Mouse (Mus musculus) heart, adult 11 months (tissue): Measurements from ENCODE around the gene Tceanc2.
"Not testable (repeated sequence)": the region's sequence is repeated elsewhere in the genome, so short reads cannot be mapped to it uniquely, and the experiment has no call there.

Experiments used
- DNase-seq: peaks from one replicate; pipeline ENCODE4 v3.0.0; 2022

Gene Tceanc2

DNA sequence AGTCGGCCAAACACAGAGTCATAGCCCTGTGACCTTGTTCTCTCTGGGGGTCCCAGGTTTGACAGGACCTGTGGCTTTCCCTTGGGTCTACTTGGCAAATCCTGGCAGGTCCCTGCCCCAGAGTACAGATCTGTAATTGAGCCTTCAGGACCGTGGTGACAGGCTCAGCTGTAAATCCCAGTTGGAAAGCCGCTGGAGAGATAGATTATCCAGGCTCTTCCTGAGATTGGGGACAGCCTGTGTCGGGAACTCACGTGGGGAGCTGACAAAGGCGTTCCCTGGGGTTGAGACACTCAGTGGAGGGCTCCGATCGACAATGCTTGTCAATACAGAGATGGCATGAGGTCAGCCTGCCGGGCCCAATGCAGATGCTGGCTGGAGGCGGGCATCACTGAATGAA is 52.5 kb downstream of the Tceanc2 start:
- no peak for DNase-seq

DNA sequence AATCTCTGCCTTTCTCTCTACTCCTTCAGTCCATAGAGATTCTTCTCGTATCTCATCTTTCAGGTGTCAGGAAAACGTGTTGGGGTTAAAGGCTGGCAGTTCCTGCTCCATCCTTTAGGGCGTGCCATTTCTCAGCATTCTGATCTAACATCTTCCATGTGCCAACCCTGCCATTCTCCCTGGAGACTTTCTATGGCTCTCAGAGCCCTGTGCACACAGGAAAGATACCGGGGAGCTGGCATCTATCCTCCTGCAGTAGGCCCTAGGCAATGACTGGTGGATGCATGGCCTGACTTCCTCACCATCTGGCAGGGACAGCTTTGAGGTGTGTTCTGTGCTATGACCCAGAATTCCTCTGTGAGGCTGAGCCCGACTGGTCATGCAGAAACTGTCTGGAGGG is 53.8 kb downstream of the Tceanc2 start:
- DNase-seq, result no peak

DNA sequence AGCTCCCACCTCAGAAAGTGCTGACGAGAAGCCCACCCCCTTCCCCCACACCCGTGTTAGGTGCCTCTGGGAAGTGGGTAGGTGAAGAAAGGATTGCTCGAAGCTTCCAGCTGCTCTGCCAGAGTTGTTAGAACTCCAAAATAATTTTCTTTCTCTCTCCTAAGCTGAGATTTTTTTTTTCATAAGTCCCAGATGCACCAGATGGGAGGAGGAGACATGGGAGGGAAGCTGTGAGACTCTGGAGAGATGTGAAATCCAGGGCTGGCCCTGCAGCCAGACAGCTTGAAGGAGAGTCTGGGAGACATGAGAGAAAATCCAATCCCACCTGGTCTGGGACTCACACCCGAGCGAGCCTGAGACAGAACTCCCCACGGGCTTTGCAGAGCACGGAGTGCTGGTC is 54.5 kb downstream of the Tceanc2 start:
- DNase-seq, result no peak

DNA sequence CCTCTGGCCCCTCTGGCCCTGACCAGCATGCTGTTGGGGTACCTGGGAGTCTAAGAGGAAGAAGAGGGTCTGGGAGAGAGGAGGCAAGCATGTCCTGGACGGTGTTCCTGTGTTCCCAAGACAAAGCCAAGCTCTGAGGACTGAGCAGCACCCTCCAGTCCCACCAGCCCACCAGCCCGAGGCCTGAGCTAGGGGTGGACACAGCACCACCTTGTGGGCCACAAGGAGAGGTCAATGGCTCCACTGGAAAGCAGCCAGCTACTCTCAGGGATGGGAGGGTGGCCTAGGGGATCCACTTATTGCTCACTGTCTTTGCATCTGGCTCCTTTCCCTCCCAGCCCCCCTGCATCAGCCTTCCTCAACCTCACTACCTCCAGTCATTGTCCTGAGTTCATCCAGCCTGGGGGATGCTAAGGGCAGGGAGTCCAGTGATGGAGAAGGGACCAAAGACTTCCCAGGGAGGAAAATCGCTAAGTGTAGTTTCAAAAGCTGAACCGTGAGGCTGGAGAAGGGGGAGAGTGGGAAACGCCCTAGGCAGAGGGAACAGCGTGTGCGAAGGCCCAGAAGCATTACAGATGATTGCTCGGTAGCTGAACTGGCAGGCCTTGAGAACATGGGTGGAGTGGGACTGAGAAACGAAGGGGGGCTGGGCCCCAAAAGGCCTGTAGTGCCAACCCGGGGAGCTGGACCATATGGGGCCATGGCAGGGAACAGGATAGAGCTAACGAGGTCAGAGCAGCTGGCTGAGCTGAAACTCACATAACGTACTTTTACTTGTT is 57.6 kb downstream of the Tceanc2 start:
- DNase-seq, result peak; percentile 94

DNA sequence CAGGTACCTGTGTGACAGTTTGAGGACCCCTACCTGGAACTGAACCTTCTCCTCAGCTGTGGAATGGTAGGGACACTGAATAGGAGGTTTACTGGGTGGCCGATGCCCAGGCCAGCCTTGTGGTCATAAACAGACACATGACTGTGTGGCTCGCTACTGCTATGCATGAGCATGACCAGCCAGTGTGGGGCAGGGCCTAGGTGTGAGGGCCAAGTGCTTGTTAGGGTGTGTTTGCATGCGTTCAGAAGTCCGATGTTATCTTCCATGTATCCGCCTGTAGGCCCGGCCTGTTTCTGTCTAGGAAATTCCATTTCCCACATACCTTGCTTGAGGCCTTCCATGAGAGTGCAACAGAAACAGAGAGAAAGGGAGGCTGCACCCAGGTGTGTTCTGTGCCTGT is 58.2 kb downstream of the Tceanc2 start:
- DNase-seq, result no peak

DNA sequence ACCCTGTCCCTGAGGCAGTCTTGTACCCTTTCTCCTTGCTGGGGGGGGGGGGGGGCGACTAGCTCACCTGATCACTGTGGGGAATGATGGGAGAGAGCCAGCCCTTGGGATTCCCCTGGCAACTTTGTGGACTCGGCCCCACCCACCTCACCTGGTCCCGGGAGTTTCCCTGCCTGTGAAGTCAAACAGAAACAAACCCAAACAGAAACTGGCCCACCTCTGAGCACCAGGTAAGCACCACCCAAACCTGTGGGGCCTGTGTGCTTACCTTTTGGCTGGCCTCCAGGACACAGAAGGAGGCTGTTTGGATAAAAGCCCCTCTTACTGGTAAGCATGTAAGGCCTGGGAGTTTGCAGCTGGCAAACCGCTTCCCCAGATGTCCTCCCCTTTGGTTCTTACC is 59.9 kb downstream of the Tceanc2 start:
- no peak for DNase-seq

DNA sequence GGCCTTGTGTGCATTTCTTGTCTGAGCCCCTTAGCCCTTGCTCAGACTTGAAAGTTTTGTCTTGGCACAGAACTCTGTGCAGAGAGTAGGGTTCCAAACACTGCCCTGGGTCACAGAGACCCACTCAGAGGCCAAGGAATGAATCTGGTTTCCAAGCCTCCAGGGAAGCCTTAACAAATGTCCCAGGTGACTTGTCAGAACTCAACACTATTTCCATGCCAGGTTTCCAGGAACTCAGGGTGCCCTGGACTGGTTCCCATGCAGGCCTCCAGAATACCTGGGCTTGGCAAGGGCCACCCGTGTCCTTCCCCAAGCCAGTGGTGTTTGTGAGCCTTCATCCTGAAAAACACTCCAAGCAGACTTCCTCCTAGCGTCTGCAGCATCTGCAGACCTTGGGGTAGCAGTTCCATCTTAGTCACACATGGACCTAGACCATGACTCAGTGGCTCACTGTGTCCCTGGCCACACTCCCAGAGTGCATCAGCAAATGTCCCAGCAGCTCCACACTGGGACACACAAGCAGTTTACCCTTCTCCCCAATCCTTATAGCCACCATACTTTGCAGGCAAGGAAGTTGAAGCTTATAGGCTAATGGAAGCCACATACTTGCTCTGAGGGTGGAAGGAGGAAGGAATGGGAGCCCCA is 61.1 kb downstream of the Tceanc2 start:
- no peak for DNase-seq

DNA sequence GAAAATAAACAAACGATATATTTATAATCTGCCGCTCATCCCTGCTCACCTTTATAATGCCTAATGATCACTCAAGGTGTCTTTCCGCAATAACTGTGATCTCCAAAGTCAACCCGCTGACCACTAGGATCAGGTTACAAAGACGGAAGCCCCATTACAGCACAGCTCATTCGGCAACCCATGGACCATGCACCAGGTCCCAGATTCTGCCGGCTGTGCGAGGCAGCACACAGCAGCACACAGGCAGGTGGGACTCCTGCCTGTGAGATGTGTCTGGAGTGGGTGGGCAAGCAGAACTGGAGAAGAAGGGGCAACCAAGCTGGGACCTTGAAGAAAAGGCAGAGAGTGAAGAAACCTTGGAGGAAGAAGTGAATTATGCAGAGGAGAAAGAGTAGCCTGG is 64.6 kb downstream of the Tceanc2 start:
- DNase-seq, result no peak

DNA sequence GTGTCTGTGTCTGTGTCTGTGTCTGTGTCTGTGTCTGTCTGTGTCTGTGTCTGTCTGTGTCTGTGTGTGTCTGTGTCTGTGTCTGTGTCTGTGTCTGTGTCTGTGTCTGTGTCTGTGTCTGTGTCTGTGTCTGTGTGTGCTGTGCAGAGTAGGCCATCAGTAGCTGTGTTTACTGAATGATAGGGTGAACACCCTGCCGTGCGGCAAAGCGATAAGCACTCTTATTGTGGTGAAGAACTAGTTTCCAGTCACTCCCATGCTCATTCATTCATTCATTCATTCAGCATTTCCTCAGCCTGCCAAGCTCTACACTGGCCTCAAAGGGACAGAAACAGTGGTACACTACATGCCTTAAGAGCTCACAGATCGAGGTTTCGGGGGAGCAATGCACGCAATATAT is 69.7 kb downstream of the Tceanc2 start:
- not testable (repeated sequence) for DNase-seq

DNA sequence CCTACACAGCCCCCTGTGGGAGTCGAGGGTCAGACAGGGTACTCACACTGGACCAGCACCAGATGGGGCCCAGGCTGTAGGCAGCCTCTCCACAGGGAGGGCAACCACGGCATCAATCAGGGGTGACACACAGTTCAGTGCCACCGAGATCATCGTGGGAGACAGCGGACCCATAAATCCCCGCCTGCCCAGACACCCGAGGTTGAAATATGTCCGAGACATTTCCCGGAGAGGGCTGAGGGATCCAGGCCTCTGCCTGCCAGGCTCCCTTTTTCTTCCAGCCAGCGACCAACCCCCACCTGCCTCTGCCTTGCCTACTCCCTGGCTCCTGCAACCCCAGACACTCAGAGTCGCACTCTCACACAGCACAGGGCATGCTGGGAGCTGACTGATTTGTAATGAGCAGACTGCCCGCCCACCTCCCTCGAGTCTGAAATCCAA is 70.6 kb downstream of the Tceanc2 start:
- DNase-seq, result no peak

DNA sequence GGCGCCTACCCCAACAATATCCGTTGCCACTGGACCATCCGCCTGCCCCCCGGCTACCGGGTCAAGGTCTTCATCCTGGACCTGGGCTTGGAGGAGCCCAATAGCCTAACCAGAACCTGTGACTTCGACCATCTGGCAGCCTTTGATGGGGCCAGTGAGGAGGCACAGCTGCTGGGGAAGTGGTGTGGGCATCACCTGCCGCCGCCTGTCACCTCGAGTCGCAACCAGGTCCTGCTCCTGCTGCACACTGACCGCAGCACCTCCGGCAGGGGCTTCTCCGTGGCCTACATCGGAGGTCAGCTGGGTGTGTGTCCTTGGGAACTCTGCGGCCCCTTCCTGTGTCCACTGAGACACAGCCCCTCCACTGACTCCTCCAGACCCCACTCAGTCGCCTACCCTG is 72.1 kb downstream of the Tceanc2 start:
- DNase-seq, result no peak

DNA sequence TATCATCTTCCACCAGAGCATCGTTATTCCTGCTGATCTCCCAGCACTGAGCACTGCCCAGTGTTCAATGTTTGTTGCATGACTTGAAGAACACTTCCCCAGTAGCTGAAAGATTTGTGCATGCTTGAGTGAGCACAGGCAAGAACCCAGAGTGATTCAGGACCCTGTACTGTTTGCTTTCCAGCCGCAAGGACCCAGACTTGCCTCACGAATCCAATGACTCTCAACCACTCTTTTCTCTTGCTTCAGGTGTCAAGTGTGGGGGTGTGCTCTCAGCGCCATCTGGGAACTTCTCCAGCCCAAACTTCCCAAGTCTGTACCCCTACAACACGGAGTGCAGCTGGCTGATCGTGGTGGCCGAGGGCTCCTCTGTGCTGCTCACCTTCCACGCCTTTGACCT is 76.7 kb downstream of the Tceanc2 start:
- DNase-seq, result no peak

DNA sequence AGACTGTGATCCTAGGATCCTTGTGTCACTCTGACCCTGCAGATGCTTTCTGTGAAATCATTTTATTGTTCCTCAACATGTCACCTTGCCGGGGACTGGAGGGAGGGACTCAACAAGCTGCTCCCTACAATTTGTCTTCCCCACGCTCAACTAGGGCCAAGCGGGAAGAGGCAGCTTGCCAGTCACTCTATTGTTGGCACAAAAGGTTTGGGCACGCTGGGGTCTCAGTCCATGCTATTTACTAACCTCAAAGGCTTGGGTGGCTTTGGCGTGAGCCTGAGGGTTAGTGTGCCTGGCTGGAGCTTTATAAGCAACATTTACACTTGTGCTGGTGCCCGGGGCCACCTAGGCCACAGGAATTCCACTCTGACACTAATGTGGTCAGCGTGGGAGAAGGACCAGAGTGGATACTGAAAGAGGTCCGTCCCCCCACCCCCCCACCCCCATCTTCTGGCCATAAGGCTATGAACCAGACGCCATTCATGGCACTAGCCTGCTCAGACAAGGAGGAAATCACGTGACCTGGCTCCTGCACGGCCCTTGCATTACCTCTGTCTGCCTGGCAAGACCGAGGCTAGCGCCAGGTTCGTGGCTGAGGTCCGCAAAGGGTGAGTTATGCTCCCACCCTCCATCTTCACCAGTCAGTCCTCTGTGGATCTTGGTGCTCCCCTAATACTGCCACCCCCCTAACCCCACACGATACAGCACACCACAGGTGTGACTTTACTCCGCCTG is 80.0 kb downstream of the Tceanc2 start:
- no peak for DNase-seq

DNA sequence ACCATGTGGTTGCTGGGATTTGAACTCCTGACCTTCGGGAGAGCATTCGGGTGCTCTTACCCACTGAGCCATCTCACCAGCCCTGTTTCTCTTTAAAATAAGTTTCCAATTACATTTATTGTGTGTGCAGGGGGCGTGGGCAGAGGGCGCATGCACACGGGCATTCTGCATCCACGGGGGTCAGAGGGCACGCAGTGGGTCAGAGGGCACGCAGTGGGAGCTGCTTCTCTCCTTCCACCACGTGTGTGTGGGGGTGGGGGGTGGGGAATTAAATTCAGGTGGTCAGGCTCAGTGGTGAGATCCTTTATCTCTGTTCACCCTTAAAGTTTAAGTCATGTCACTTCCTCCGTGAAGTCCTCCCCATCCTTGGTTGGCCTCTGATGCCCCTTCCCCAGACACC is 80.5 kb downstream of the Tceanc2 start:
- no peak for DNase-seq

DNA sequence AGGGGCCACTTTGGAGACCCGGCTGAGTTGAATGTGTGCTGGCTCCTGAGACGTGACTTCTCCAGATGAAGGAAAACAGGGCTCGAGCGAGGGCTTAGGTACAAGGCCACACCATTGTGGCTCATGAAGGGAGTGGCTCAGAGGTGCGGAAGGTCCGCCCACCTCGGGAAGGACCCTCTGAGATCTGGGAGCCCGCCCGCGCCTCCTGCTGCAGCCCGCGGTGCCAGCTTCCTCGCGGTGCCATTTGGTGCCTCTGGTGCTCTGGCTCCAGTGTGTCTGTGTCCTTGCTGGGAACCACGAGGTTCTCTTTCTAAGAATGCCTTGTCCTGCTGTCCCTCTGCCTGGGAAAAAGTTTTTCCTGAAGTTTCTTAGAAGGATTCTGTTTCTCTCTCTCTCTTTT is 81.0 kb downstream of the Tceanc2 start:
- DNase-seq, result no peak

DNA sequence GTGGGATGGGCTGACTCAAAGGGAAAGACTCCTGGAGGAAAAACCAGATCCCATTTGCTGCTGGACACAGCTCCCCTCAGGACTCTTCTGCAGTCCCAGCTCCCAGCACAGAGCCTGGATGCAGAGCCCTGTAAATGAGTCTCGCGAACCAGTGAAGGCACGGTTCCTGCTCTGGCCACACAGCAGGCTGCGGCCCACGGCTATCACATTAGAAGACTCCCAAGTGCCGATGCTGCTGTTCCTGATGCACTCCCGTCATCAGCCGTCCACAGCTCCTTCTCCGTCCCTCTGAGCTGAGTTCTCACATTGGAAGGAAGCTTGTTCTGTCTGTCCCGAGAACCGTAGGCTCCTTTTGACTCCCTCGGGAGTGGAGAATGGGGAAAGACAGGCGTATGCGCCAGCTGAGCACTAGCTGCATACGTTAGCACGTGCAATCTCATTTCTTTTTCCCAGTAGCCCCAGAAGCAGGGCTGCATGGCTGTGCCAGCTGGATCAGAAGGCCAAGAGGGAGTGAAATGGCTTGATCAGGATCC is 82.0 kb downstream of the Tceanc2 start, which contains the start of gene Cdcp2:
Gene Cdcp2 (plus strand): TSS at position 51 of the 533 bp plus-strand sequence.
- no peak for DNase-seq

DNA sequence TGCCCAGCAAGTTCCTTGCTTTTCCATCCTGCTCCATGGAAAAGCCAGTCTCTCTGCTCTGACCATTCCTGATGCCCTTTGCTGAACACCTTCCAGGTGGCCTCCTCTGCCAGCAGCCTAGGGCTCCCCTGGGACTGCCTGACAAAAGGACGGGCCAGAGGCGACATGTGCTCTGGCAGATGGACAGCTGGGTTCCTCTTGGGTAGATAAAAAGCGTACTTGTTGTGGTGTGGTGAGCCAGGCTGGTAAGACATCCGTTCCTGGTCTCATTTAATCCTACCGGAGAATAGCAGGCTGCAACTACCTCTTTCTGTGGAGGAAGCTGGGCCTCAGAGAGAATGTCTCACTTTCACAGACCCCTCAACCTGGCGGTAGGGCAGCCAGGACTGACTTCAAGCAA is 82.9 kb downstream of the Tceanc2 start:
- no peak for DNase-seq

DNA sequence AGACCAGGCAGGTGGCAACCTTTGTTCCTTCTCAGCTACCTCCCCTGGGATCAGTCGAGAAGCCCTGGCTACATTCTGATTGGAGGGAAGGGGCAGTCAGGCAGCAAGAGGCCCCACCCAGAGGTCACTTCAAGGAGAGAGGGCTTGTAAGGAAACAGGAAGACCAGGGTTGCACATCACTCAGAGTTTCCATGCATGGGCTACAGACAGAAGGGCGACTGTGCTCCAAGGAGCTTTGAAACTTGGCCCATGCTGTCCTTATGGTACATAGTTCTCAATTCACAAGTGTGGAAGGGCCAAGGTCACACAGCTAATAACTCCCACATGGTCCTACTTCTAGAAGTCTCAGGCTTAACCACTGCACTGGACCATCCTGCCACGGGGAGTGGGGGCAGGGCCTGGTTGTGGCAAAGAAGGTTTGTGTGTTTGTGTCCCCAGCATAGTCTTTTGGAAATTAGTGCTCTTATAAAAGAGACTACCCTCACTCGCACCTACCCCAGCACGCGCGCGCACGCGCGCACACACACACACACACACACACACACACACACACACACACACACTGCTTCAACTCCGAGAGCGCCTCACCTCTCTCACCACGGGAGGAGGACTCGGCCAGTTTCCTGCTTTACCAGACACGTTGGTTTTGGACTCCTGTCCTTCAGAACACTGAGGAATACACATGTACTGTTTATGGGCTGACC is 84.3 kb downstream of the Tceanc2 start:
- no peak for DNase-seq

DNA sequence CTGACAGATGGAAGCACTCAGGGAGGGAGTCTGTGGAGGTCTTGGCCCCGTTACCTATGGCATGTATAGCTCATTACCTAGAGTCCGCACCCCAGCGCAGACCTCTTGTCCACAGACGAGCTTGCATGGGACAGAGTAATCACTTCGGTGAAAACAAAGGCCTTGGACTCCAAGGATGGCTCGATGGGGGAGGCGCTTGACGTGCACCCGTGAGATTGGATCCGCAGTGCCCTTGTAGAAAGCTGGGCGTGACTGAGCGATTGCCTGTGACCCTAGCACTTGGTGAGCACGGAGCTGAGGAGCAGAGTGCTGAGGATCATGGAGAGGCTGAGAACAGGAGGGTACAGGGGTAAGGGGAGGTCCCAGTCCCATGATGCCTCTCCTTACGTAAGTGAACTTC is 87.2 kb downstream of the Tceanc2 start:
- no peak for DNase-seq

DNA sequence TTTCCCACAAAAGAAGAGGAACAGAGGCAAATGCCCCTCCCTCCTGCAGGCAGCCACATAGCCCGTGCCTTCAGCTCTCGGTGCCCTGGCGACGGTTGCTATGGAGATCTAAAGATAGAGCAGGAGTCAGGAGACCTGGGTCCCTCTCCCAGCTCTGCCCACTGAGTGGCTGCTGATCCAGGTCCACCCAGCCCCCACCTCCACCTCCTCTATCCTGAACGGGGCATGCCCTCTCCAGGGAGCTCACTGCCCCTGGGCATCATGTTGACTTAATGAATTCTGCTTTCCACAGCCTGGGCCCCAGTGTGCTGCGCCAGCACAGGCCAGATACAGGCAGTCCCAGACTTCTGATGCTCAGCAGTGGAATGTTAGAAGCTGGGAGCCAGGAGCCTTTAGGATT is 94.1 kb downstream of the Tceanc2 start:
- peak; percentile 93 for DNase-seq

DNA sequence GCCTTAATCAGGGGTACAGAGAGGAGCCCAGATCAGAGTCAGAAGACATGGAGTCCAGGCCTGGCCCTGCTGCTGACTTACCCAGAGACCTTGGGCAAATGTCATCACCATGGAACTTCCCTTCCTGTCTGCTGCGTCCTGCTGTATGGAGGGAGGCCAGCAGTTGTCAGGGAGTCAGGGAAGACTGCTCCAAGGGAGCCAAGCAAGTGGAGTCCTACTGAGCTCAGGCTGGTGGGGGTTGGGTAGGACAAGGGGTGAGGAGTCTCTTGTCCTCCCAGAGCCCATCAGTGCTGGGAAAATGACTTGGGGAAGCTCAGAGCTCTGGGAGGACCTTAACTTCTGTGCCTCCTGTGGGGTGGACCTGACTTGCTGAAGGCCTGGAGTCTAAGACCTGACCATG is 94.6 kb downstream of the Tceanc2 start:
- no peak for DNase-seq
